Mouse (Mus musculus): ENCODE data around the gene Glb1l. TPM values are rescaled to one million over a fixed set of nuclear protein-coding genes. Genes with fewer than 3 reads are reported as not detected.

Glb1l gene
- total RNA-seq (2012; rRNA removed) (3.6 and 4.6 TPM in 2 replicates), total RNA-seq (2014; rRNA removed) (2.4 and 5.0 TPM in 2 replicates), polyA plus RNA-seq (2012; ENCODE audit: insufficient read length, low read depth) (10.0 and 10.8 TPM in 2 replicates)

GRCm38 (mm10) chr1:75210136-75211087, at the start of gene Glb1l, which contains the start of gene Stk16:
TSS of gene Glb1l (minus strand) at chr1:75210813.
TSS of gene Stk16 (plus strand) at chr1:75210838.
- H3K4me2 ChIP-seq (ENCODE audit: insufficient read depth, low read depth, poor library complexity, severe bottlenecking), result peak within 1 kb of the TSS; percentile 74
- H3K9me3 ChIP-seq (replicated peaks; ENCODE audit: low read length), result no peaks in the 10 kb centered on the region
- no peak within 1 kb of the TSS for H3K27ac ChIP-seq (ENCODE audit: insufficient read depth, low read depth)
- peak within 1 kb of the TSS; percentile 93 for H3K9ac ChIP-seq (ENCODE audit: insufficient read depth, low read depth)
- H3K79me2 ChIP-seq (replicated peaks; ENCODE audit: control insufficient read depth, extremely low read depth, insufficient read depth, poor library complexity, severe bottlenecking), result peaks cover 18% of the 10 kb centered on the region
- dilution Hi-C loops (cut with MboI; ENCODE audit: extremely low pct_ligation_motif_present, extremely low pct_unique_long_range_greater_than_20kb, low sequenced_read_pairs), result no loop called here
- H3K4me3 ChIP-seq (replicated peaks in 1 of 3; ENCODE audit: low read depth in 2 of 3, low read length in 2 of 3, poor library complexity in 1 of 3), result peak within 1 kb of the TSS; percentile 83 to 96 (median 91)
- in situ Hi-C loops (cut with MboI; ENCODE audit: low pct_ligation_motif_present, low pct_unique_long_range_greater_than_20kb, low sequenced_read_pairs), result no loop called here
- peak; percentile 8; the same call in 1 of the 2 replicates for TF ChIP-seq GABPA (IDR thresholded peaks at IDR 0.05; ENCODE audit: insufficient replicate concordance, low read depth, low read length)
- TF ChIP-seq USF1 (IDR thresholded peaks at IDR 0.05; ENCODE audit: low read depth, low read length), result no peak
- TF ChIP-seq NRF1 (IDR thresholded peaks at IDR 0.05; ENCODE audit: low read depth, low read length), result no peak
- TF ChIP-seq IRF4 (IDR thresholded peaks at IDR 0.05; ENCODE audit: low read depth, low read length), result peak; percentile 75
- TF ChIP-seq MEF2A (IDR thresholded peaks at IDR 0.05; ENCODE audit: borderline replicate concordance, low read depth, low read length), result peak; percentile 55; the same call in 1 of the 2 replicates
- TF ChIP-seq TBP (conservative IDR thresholded peaks at IDR 0.05; ENCODE audit: low read depth, low read length), result 0 out of 2 replicates have a peak, but pooled peaks have one; percentile 48
- TF ChIP-seq TCF12 (IDR thresholded peaks at IDR 0.05; ENCODE audit: low read depth, low read length), result peak; percentile 78
- no peak for TF ChIP-seq ETS1 (conservative IDR thresholded peaks at IDR 0.05; ENCODE audit: low read depth, low read length)
- no peak; the same call in 1 of the 2 replicates for TF ChIP-seq ZKSCAN1 (IDR thresholded peaks at IDR 0.05; ENCODE audit: borderline replicate concordance, low read depth, low read length)
- TF ChIP-seq KAT2A (IDR thresholded peaks at IDR 0.05; ENCODE audit: insufficient replicate concordance, low read length), result peak; percentile 87; the same call in 1 of the 2 replicates
- TF ChIP-seq JUN (IDR thresholded peaks at IDR 0.05; ENCODE audit: insufficient read depth, low read depth, low read length), result no peak
- TF ChIP-seq SIN3A (IDR thresholded peaks at IDR 0.05; ENCODE audit: low read length), result peak; percentile 99
- TF ChIP-seq BHLHE40 (IDR thresholded peaks at IDR 0.05; ENCODE audit: low read depth, low read length), result no peak
- TF ChIP-seq ZMIZ1 (IDR thresholded peaks at IDR 0.05; ENCODE audit: low read depth, low read length), result peak; percentile 72; the same call in 1 of the 2 replicates
- no peak for TF ChIP-seq MAFK (IDR thresholded peaks at IDR 0.05; ENCODE audit: insufficient replicate concordance, low read length)
- no peak for TF ChIP-seq ZNF384 (IDR thresholded peaks at IDR 0.05; ENCODE audit: low read depth, low read length)
- peak; percentile 96 for TF ChIP-seq MXI1 (IDR thresholded peaks at IDR 0.05; ENCODE audit: low read depth, low read length)
- no peak for TF ChIP-seq MYC (IDR thresholded peaks at IDR 0.05; ENCODE audit: low read depth, low read length)
- TF ChIP-seq MAZ (IDR thresholded peaks at IDR 0.05; ENCODE audit: low read depth, low read length), result peak; percentile 48; the same call in 1 of the 2 replicates
- no peak for TF ChIP-seq CHD1 (IDR thresholded peaks at IDR 0.05; ENCODE audit: low read depth, low read length)
- peak; percentile 84 for TF ChIP-seq NELFE (IDR thresholded peaks at IDR 0.05; ENCODE audit: low read depth, low read length)
- peak; percentile 91 for TF ChIP-seq HCFC1 (IDR thresholded peaks at IDR 0.05; ENCODE audit: low read depth, low read length)
- no peak for TF ChIP-seq PAX5 (IDR thresholded peaks at IDR 0.05; ENCODE audit: low read length)
- no peak for TF ChIP-seq EP300 (IDR thresholded peaks at IDR 0.05; ENCODE audit: low read length)
- TF ChIP-seq ELF1 (IDR thresholded peaks at IDR 0.05; ENCODE audit: low read depth, low read length), result peak; percentile 99
- TF ChIP-seq USF2 (conservative IDR thresholded peaks at IDR 0.05; ENCODE audit: low read depth, low read length), result no peak
- TF ChIP-seq POLR2A (IDR thresholded peaks at IDR 0.05; ENCODE audit: low read depth, low read length), result peak; percentile 93
- TF ChIP-seq POLR2AphosphoS2 (IDR thresholded peaks at IDR 0.05; ENCODE audit: low read depth, low read length), result 0 out of 2 replicates have a peak, but pooled peaks have one; percentile 41
- H3K4me1 ChIP-seq (ENCODE audit: control insufficient read depth in 1 of 2, insufficient read depth in 2 of 2), result peaks cover 9 to 63% of the 10 kb centered on the region in 2 experiments
- H3K36me3 ChIP-seq (replicated peaks in 1 of 2; ENCODE audit: control insufficient read depth in 1 of 2, insufficient read depth in 1 of 2, low read length in 1 of 2), result peaks cover 33 to 46% of the 10 kb centered on the region in 2 experiments
- no peaks in the 10 kb centered on the region for H3K27me3 ChIP-seq (replicated peaks)
- peak; percentile 96 for DNase-seq (ENCODE audit: extremely low read depth)
